Mouse (Mus musculus): ENCODE measurements at regions not wholly inside any gene's neighbourhood (a gene's known extent, or its start where the extent isn't known, plus 50 kb on each side); places are given as distances from the start of the nearest gene placed in this dataset.

GRCm38 (mm10) chr11:90748448-90748847, 60.3 kb upstream of the Tom1l1 start:
- 75% methylated on average over 3 of the region's 3 CpGs for WGBS
- H3K4me2 ChIP-seq (ENCODE audit: low read length) = no peak overlapping the region
- no peaks in the 10 kb centered on the region for H3K4me1 ChIP-seq (ENCODE audit: control insufficient read depth, insufficient read depth, low read depth, low read length)
- H3K27ac ChIP-seq (ENCODE audit: low read depth, low read length) = no peak overlapping the region
- ATAC-seq = no peak
- H3K9me3 ChIP-seq (ENCODE audit: control insufficient read depth, low read length) = no peaks in the 10 kb centered on the region
- no peak overlapping the region for H3K9ac ChIP-seq (ENCODE audit: low read depth, low read length)
- no peaks in the 10 kb centered on the region for H3K36me3 ChIP-seq (ENCODE audit: control insufficient read depth, insufficient read depth, low read length)
- no peak overlapping the region for H3K4me3 ChIP-seq (ENCODE audit: low read length)
- no peaks in the 10 kb centered on the region for H3K27me3 ChIP-seq (replicated peaks; ENCODE audit: control insufficient read depth, insufficient read depth, low read length)

GRCm38 (mm10) chr11:90741952-90742617, 53.9 kb upstream of the Tom1l1 start:
- H3K27me3 ChIP-seq (replicated peaks; ENCODE audit: control insufficient read depth, insufficient read depth, low read length) = no peaks in the 10 kb centered on the region
- H3K9me3 ChIP-seq (ENCODE audit: control insufficient read depth, low read length) = no peaks in the 10 kb centered on the region
- ATAC-seq = peak; percentile 45; the same call in 1 of the 2 replicates
- no peak overlapping the region for H3K9ac ChIP-seq (ENCODE audit: low read depth, low read length)
- H3K36me3 ChIP-seq (ENCODE audit: control insufficient read depth, insufficient read depth, low read length) = no peaks in the 10 kb centered on the region
- H3K27ac ChIP-seq (ENCODE audit: low read depth, low read length) = no peak overlapping the region
- peaks cover 6% of the 10 kb centered on the region for H3K4me1 ChIP-seq (ENCODE audit: control insufficient read depth, insufficient read depth, low read depth, low read length)
- no peak overlapping the region for H3K4me3 ChIP-seq (ENCODE audit: low read length)
- WGBS = 50% methylated on average over 10 of the region's 10 CpGs
- H3K4me2 ChIP-seq (ENCODE audit: low read length) = no peak overlapping the region

DNA sequence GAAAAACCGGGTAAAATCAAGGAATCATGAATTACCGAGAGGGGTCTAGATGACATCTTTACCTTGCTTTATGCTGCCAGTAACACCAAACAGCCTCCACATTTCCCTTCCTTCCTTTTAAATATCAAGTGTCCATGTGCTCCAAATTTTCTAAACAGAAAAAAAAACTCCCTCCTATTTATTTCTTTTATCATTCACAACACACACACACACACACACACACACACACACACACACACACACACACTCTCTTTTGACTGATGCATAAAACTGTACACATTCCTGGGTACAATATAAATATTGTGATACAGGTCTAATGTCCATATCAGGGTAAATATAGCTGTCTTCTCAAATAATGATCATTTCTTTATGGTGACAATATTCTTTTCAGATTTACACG, 51.3 kb upstream of the Tom1l1 start:
- ATAC-seq = no peak
- H3K9me3 ChIP-seq (ENCODE audit: control insufficient read depth, low read length) = no peaks in the 10 kb centered on the region
- H3K27ac ChIP-seq (ENCODE audit: low read depth, low read length) = no peak overlapping the region
- H3K27me3 ChIP-seq (replicated peaks; ENCODE audit: control insufficient read depth, insufficient read depth, low read length) = no peaks in the 10 kb centered on the region
- H3K4me1 ChIP-seq (ENCODE audit: control insufficient read depth, insufficient read depth, low read depth, low read length) = peaks cover 6% of the 10 kb centered on the region
- no peak overlapping the region for H3K9ac ChIP-seq (ENCODE audit: low read depth, low read length)
- no peak overlapping the region for H3K4me2 ChIP-seq (ENCODE audit: low read length)
- no peaks in the 10 kb centered on the region for H3K36me3 ChIP-seq (ENCODE audit: control insufficient read depth, insufficient read depth, low read length)
- 79% methylated on average over 3 of the region's 3 CpGs for WGBS
- H3K4me3 ChIP-seq (ENCODE audit: low read length) = no peak overlapping the region

DNA sequence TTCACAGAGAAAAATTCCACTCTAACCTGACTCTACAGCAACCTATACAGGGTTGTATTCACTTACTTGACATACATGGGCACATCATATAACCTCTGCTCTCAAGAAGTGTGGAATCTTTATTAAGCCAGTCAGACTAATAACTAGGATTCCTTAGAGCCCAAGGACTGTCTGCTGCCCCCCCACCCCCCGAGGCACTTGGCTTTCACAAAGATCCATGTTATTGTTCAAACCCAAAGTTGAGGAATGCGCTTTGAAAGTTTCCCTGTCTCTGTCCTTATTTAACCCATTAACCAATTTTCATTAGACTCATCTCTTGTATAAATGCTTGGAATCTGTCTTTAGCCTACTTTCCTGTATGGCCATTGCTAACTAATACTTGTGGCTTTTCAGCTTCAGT, 50.6 kb upstream of the Tom1l1 start:
- Histone ChIP-seq H3K4me2 (ENCODE audit: low read length) (no peak overlapping the region), H3K36me3 (ENCODE audit: control insufficient read depth, insufficient read depth, low read length) (no peaks in the 10 kb centered on the region), H3K27me3 (replicated peaks; ENCODE audit: control insufficient read depth, insufficient read depth, low read length) (no peaks in the 10 kb centered on the region)

More for the DNA sequence above, 50.6 kb upstream of the Tom1l1 start:
- 75% methylated on average over 2 of the region's 2 CpGs for WGBS
- no peaks in the 10 kb centered on the region for H3K9me3 ChIP-seq (ENCODE audit: control insufficient read depth, low read length)
- H3K4me1 ChIP-seq (ENCODE audit: control insufficient read depth, insufficient read depth, low read depth, low read length) = peaks cover 6% of the 10 kb centered on the region
- ATAC-seq = no peak
- no peak overlapping the region for H3K9ac ChIP-seq (ENCODE audit: low read depth, low read length)
- no peak overlapping the region for H3K27ac ChIP-seq (ENCODE audit: low read depth, low read length)
- no peak overlapping the region for H3K4me3 ChIP-seq (ENCODE audit: low read length)

Measured in hindbrain, embryonic 16.5 days (tissue).